In the genomic region with DNA sequence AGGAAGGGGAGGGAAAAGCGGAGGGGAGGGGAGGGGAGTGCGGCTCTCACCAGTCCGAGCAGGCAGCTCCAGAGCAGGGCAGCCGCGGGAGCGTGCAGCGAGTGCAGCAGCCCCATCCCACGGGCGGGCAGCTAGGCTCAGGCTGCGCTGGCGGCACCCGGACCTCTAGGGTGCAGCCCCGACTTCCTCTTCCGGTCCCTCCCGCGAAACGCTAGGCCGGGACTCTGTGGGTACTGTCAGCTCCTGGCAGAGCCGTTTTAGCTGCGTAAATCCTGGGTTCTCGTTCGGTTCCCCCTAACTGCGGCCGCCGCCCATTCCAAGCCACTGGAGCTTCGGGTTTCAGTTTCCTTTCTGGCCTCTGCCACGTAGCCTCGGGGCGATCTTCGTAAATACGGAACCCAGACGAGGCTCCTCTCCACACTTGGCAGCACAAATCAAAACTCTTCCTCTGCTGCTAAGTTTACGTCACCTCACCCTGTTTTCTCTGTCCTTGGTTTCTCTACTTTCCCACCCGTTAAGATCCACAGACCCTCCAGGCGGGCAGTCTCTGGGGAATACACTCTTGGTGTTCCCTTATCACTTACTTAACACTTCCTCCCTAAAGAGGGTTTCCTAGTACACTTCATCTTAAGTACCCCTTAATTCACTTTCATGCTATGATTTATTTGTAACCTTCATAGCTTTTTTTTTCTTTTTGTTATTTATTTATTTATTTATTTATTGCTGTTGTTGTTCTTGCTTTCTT, we compare ENCODE assay signal across 8 mouse cellular contexts. TPM values are rescaled to one million over a fixed set of nuclear protein-coding genes. Genes with fewer than 3 reads are reported as not detected.
A peak's percentile ranks its signal among the peaks of the same experiment; 100 is the strongest.
DNase-seq lines count a peak whose midpoint lies in the region; ATAC-seq lines count a peak whose summit lies in the region.

Gene Sppl2a, minus strand, starts transcription at position 339 of the 745 bp plus-strand sequence.

- H3K27ac ChIP-seq in intestine, embryonic 14.5 days (ENCODE audit: low read depth), result peak within 1 kb of the TSS; percentile 99

- H3K4me3 ChIP-seq in intestine, embryonic 14.5 days (ENCODE audit: low read depth, low read length), result peak within 1 kb of the TSS; percentile 57

- under 1% methylated on average over 35 of the region's 35 CpGs for WGBS in intestine, embryonic 14.5 days

- ATAC-seq in intestine, embryonic 14.5 days (replicated peaks; ENCODE audit: low FRiP score, low TSS enrichment, low read depth), result peak; percentile 100

- H3K4me1 ChIP-seq in intestine, embryonic 14.5 days (replicated peaks; ENCODE audit: control insufficient read depth, insufficient read depth, low read length), result 0 out of 2 replicates have a peak, but pooled peaks cover 5% of the 10 kb centered on the region

- H3K36me3 ChIP-seq in intestine, embryonic 14.5 days (ENCODE audit: control insufficient read depth, insufficient read depth, low read length), result no peaks in the 10 kb centered on the region; the same call in 1 of the 2 replicates

- peak; percentile 81 to 83 for DNase-seq in adrenal gland, adult 18-20 months (ENCODE audit: low spot score in 2 of 2)
- peak; percentile 96 for DNase-seq in embryo, embryonic 11 days
- peak; percentile 94 for DNase-seq in gastrocnemius, postnatal 25 days
- DNase-seq in intestine, embryonic 14.5 days (ENCODE audit: low spot score), result peak; percentile 93
- peak; percentile 85 to 91 for DNase-seq in left cerebral cortex, postnatal 14 days (ENCODE audit: low spot score in 2 of 2)
- peak; percentile 93 for DNase-seq in mesoderm, embryonic 11.5 days (ENCODE audit: low read depth, low spot score)
- peak; percentile 83 to 84 for DNase-seq in right cerebral cortex, postnatal 36 days (ENCODE audit: low spot score in 2 of 2)
- DNase-seq in yolk sac, embryonic 10.5 days (ENCODE audit: low spot score), result peak; percentile 90

- H3K27me3 ChIP-seq in intestine, embryonic 14.5 days (replicated peaks; ENCODE audit: control insufficient read depth, insufficient read depth, low read length), result no peaks in the 10 kb centered on the region

- intact Hi-C loops in left cerebral cortex, postnatal 14 days (cut with DNase I), result loop anchor here (2.0 kb wide), 1 partner anchor 64 kb away; no protein-coding TSS in a partner anchor

- peak within 1 kb of the TSS; percentile 58 for H3K4me2 ChIP-seq in intestine, embryonic 14.5 days (ENCODE audit: low read length)

- H3K9me3 ChIP-seq in intestine, embryonic 14.5 days (ENCODE audit: control insufficient read depth, low read length), result no peaks in the 10 kb centered on the region

- H3K9ac ChIP-seq in intestine, embryonic 14.5 days (ENCODE audit: low read length), result peak within 1 kb of the TSS; percentile 72

RNA-seq across cellular contexts. Expression of gene Sppl2a, which starts in this region (rescaled TPM):
- total RNA-seq in adrenal gland, adult 18-20 months (2021), result 10 to 100 TPM; 80.9 to 81.2 TPM
- 10 to 100 TPM; 58.6 TPM for total RNA-seq in gastrocnemius, postnatal 25 days (2021)
- polyA plus RNA-seq in intestine, embryonic 14.5 days (2014; fragmentation: Nextera tagmentation; extraction: Ambion mirVana), result 45.8 and 53.0 TPM in 2 replicates
- 10 to 100 TPM; 28.8 to 29.9 TPM for total RNA-seq in left cerebral cortex, postnatal 14 days (2021)

Comparison
In these comparisons a context has a peak if more than half of its experiments do, and no peak if none do; other contexts are left out.
1. Peak in every context shown above with its lines: DNase-seq, ATAC-seq, H3K4me3 ChIP-seq and H3K27ac ChIP-seq.